Mouse (Mus musculus) lung, postnatal 14 days (tissue): ENCODE data around the gene Fmn2.

Source experiments
- DNase-seq: peaks from one replicate; pipeline ENCODE4 v3.0.0; 2021

Gene Fmn2

GRCm38 (mm10) chr1:174836861-174837260, 335.2 kb downstream of the Fmn2 start:
- no peak for DNase-seq

GRCm38 (mm10) chr1:174844786-174845185, 343.2 kb downstream of the Fmn2 start:
- DNase-seq, result no peak

GRCm38 (mm10) chr1:174856188-174856587, 354.6 kb downstream of the Fmn2 start:
- no peak for DNase-seq

- no peak for DNase-seq
Observed at GRCm38 (mm10) chr1:174860407-174861118, 358.9 kb downstream of the Fmn2 start.
